Mouse (Mus musculus): ENCODE results near the gene Slc22a3.

- TF ChIP-seq CTCF (IDR thresholded peaks at IDR 0.05; ENCODE audit: borderline replicate concordance, insufficient read depth, low read length) (no peak), POLR2A (IDR thresholded peaks at IDR 0.05; ENCODE audit: low read depth, low read length) (no peak)
Observed at GRCm38 (mm10) chr17:12403420-12403819, 104.1 kb downstream of the Slc22a3 start.
